Mouse (Mus musculus) urinary bladder, adult 2 months (tissue): Measurements from ENCODE around the gene Gm11077. TPM values are rescaled to one million over a fixed set of nuclear protein-coding genes. Genes with fewer than 3 reads are reported as not detected.
A peak's percentile ranks its signal among the peaks of the same experiment; 100 is the strongest.

Source experiments
- DNase-seq: peaks from one replicate; pipeline ENCODE4 v3.0.0; 2022; ENCODE audit warnings: low spot score
- polyA plus RNA-seq: library from polyadenylated mRNA; depleted of rRNA; stranded (reverse); fragments of >200 nt; gene quantifications from 2 replicates; pipeline ENCODE4 v1.2.3, GENCODE M21; 2012; rRNA removed

Gene Gm11077
- polyA plus RNA-seq, result not detected in 2 replicates

DNA sequence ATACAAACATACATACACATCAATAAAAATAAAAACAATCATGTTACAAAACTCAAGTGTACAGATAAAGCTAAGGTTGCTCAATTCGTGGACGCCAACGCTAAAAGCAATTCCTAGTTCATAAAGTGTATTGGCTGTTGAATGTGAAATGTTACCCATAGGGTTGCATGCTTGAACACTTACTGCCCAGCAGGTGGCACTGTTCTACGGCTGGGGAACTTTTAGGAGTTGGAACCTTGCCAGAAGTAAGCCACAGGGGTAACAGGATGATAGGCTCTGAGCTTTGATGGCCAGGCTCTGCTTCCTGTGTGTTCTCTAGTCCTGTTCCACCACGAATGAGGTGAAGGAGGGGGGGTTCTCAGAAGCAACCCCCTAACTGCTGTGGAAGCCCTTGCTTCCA lies at the start of gene Gm11077:
TSS of gene Gm11077 (plus strand) at position 13 of the 400 bp plus-strand sequence.
- no peak for DNase-seq

DNA sequence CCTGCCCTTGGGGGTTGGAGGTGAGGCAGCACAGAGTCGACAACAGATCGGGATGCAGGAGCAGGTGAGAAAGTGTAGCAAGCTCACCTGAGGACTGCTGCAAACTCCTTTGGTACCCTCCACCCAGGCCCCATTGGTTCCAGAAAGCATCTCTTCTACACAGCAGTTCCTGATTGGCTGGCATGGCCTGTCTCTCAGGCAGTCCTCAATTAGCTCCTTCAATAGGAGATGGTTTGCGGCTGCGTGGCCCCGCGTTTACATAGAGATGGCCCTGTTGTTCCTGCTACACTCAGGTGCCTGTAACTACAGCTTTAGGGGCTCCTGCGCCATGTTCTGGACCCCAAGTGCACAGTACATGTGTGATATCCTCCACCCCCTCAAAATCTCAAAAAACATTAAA lies 48.4 kb upstream of the Gm11077 start:
- DNase-seq, result no peak

DNA sequence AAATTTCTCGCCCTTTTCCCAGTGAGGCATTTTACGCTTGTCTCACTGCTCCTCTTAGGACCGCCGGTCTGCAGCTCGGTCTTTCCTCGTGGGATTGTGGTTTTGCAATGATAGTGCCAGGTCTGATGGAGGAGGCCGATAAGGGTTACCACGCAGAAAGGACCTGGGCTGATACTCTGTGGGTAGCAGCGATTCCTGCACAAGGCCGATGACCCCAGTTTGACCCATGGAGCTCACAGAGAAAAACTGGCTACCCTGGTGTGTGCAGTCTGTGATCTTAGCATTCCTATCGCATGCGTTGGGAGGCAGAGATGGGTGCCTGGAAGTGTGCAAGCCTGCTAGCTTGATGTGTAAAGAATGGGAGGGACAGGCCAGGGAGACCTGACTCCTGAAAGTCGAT lies 46.3 kb upstream of the Gm11077 start:
- no peak for DNase-seq

- DNase-seq, result no peak
Measured at GRCm38 (mm10) chr6:140684403-140684802, 44.7 kb upstream of the Gm11077 start.

GRCm38 (mm10) chr6:140689617-140690404 lies 39.3 kb upstream of the Gm11077 start:
- DNase-seq, result no peak

DNA sequence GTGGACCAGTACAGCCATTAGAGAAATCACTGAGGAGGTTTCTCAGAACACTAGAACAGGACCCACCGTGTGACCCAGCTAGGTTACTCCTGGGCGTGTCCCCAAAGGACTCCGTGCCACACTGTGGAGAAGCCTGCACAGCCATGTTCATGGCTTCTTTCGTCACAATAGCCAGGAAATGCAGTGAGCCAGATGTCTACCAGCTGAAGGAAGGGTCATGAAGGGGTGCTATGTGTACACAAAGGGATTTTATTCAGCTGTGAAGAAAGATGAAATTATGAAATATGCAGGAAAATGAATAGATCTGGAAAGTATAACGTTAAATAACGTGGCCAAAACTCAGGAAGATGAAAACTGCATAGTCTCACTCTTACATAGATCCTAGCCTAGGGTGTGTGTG lies 36.9 kb upstream of the Gm11077 start:
- no peak for DNase-seq

DNA sequence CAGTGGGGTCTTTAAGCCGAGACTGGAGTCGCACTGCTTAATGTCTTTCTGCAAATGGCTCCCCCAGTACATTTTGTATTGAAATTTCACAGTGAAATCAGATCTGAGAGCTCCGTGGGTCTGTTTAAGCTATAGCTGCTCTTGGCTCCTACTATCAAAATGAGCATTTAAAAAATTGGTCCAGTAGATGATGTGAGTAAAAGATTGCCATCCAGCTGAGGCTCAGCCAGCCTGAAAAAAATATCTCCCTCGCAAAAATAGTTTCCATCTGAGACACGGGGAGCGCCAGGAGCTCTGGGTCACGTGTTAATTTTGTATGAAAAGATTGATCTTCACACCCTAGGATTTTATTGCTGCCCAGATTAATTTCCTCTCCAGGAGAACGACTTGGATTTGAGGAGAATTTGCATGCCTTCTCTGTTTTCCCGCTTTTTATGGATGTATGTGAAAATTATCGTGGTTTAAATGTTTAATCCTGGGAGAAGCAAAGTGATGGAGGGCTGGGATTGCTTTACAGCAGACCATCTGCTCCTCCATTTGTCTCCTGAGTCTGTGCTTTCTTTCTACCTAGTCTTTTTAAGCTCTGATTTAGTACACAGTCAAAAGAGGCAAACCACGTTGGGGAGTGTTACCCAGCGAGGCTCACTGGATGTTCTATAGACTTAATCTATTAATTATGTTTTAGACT lies 32.7 kb upstream of the Gm11077 start:
- no peak for DNase-seq

GRCm38 (mm10) chr6:140697994-140698393 lies 31.1 kb upstream of the Gm11077 start:
- no peak for DNase-seq

DNA sequence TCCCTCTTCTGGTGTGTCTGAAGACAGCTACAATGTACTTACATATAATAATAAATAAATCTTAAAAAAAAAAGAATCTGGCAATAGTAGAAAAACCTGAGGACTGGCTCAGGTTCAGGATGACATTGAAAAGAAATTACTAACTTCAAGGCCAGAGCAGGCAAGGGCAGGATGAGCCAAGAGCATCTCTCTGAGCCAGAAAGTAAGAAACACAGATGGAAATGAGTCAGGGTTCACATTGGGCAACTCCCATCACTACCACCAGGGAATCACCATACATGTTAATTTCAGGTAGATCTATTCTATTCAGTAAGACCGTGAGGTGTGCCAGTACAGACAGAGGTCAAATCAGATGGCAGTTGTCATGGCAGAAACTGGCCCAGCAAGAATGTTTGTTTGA lies 30.5 kb upstream of the Gm11077 start:
- no peak for DNase-seq

DNA sequence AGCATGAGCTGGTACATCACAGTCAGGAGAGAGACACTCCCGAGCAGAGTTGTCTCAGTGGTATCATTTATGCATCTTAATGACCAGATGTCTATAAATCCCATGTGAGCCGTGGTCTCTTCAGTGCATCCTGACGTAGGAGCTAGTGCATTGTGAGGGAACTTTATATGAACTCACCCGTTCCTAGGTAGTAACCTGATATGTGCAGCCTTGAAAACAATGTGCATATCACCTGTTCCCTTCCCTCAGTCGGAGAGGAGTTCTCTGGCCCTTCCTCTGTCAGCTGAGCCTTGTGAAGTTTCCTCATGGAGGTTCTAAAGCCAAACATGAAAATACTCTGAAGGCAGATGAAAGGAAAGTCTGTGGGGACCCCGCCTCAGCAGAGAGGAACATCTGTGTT lies 27.8 kb upstream of the Gm11077 start:
- DNase-seq, result no peak

DNA sequence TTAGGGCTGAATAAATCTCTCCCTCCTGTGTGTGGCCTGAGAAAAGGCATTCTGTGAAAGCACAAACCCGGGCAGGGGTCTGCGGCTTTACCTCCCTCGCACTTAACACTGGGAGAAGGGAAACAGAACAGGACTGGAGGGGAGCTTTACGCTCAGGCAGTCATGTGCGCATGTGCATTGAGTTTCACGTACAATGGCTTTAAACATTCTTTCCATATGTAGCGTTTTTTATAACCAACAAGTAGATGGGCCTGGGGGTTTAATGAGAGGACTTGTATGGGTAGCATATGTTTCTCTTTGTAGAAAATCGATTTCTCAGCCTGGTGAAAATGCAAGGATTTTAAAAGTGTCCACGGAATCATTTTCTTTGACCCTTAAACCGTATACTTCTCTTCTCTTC lies 24.0 kb upstream of the Gm11077 start:
- DNase-seq, result no peak

- no peak for DNase-seq
Measured at GRCm38 (mm10) chr6:140706056-140706455, 23.0 kb upstream of the Gm11077 start.

DNA sequence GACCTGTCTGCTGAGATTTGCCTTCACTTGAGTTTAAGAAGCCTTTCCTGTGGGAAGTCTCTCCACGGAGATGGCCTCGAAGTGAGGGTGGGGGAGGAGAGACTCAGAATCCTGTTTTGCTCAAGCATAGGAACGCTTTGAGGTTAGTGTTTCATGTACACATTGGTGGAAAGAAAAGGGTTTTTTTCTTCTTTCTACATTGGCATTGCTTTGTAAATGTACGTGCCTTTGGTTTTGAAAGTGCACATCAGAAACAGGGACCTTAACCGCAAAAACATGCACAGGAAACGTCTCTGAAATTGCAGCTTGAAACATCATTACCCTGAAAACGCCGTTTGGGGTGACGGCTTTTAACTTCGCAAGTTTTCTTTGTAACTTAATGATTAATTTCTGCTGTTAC lies 21.0 kb upstream of the Gm11077 start:
- no peak for DNase-seq

- no peak for DNase-seq
Measured at GRCm38 (mm10) chr6:140709415-140710107, 19.5 kb upstream of the Gm11077 start.

GRCm38 (mm10) chr6:140712754-140713153 lies 16.3 kb upstream of the Gm11077 start:
- peak; percentile 39 for DNase-seq

GRCm38 (mm10) chr6:140714905-140715365 lies 14.1 kb upstream of the Gm11077 start:
- peak; percentile 52 for DNase-seq

GRCm38 (mm10) chr6:140722058-140722457 lies 7.0 kb upstream of the Gm11077 start:
- no peak for DNase-seq

DNA sequence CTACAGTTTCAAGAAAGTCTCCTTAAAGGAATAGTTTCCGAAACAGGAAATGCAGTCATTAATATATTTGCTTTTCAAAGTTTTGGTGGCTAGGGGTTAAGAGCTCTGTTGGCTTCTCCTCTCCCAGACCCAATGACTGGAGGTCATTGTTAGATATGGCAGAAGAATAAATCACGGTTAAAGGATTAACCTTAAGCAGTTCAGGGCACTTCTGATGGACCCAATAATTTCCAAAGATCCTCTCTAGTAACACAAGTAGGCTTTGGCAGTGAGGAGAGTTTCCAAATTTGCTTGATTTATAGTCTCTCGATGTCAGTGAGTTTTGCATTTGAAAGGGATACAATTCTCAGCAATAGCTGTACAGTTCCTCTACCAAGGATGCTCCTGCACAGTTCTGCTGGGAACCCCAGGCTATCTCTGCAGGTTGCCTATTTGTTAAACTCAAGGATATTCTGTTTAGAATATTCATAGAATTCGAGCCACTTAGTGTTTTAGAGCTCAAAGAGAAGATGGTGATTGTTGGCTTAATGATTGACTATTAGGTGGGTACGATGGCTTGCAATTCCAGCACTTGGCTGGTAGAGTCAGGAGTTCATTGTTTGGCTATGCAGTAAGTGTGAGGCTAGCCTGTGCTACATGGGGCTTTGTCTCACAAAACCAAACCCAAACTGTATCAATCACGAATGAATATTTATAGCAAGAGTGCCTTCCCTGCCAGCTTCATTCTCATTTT lies 1.8 kb downstream of the Gm11077 start:
- DNase-seq, result no peak

- DNase-seq, result no peak
Measured at GRCm38 (mm10) chr6:140731402-140731730, 2.3 kb downstream of the Gm11077 start.

- no peak for DNase-seq
Measured at GRCm38 (mm10) chr6:140732971-140733640, 4.0 kb downstream of the Gm11077 start.

- DNase-seq, result no peak
Measured at GRCm38 (mm10) chr6:140733641-140733986, 4.5 kb downstream of the Gm11077 start.

DNA sequence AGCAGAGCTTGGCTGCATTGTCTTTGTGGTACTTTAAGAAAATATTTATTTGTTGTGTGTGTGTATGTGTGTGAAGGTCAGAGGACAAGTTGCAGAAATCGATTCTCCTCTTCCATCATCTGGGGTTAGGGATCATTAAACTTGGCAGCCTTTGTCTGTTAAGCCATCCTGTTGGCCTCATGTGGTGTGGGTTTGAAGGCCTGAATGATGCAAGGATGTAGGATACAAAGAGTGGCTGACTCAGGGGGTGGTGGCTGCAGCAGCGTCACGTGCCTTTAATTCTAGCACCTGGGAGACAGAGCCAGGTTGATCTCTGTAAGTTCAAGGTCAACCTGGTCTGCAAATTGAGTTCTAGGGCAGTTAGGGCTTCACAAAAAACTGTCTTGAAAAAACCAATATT lies 16.5 kb downstream of the Gm11077 start:
- DNase-seq, result no peak
